Mouse (Mus musculus) ZHBTc4 (cell line): ENCODE data around the gene Cfap36.

Experiments
- DNase-seq: peaks from one replicate; pipeline ENCODE4 v3.0.0-alpha.2; 2011; ENCODE audit warnings: low read depth, low spot score

Cfap36 gene

GRCm38 (mm10) chr11:29246883-29247650 is at the start of gene Cfap36:
Gene Cfap36 (minus strand): TSS chr11:29247409.
- peak; percentile 99 for DNase-seq

DNA sequence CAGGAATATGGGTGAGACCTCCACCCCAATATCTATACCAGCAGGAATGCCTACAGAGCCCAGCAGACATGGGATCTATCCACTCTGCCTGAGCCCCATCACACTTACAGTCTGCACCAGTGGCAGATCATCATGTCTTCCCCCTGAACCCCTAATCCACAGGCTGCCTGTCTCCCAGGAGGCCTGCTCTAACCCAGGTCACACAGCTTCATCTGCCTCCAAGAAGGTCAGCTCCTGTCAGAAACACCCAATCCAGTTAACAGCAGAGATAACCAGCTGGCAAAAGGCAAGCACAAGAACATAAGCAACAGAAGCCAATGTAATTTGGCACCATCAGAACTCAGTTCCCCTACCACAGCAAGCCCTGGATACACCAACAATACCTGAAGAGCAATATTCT is 40.1 kb upstream of the Cfap36 start:
- DNase-seq = no peak

GRCm38 (mm10) chr11:29286040-29286439 is 38.8 kb upstream of the Cfap36 start:
- no peak for DNase-seq

- no peak for DNase-seq
Measured at GRCm38 (mm10) chr11:29274758-29275157, 27.5 kb upstream of the Cfap36 start.

- peak; percentile 62 for DNase-seq
Measured at GRCm38 (mm10) chr11:29267824-29268223, 20.6 kb upstream of the Cfap36 start.

GRCm38 (mm10) chr11:29254643-29255042 is 7.4 kb upstream of the Cfap36 start:
- DNase-seq = no peak

- no peak for DNase-seq
Measured at GRCm38 (mm10) chr11:29248386-29248785, 1.2 kb upstream of the Cfap36 start.

DNA sequence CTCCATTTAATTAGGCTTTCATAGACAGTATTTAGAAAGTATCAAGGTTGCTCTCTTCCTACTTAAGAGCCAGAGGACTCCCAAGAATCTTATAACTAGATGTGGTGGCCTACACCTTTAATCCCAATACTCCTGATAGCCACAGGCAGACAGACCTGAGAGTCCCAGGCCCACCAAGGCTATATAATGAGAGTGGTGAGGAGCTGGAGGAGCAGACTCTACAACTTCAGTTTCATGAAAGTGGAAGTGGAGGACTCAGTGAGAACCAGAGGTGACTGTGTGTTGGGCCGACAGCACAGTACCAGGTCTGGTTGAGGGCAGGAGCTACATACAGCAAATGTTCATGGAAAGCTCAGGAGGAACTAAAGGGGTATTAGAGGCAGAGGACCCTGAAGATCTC is 516 bp upstream of the Cfap36 start:
- no peak for DNase-seq

- no peak for DNase-seq
Measured at GRCm38 (mm10) chr11:29245988-29246387, 1.2 kb downstream of the Cfap36 start.

GRCm38 (mm10) chr11:29241961-29242360 is 5.2 kb downstream of the Cfap36 start:
- no peak for DNase-seq

GRCm38 (mm10) chr11:29239353-29239752 is 7.9 kb downstream of the Cfap36 start:
- DNase-seq = no peak

DNA sequence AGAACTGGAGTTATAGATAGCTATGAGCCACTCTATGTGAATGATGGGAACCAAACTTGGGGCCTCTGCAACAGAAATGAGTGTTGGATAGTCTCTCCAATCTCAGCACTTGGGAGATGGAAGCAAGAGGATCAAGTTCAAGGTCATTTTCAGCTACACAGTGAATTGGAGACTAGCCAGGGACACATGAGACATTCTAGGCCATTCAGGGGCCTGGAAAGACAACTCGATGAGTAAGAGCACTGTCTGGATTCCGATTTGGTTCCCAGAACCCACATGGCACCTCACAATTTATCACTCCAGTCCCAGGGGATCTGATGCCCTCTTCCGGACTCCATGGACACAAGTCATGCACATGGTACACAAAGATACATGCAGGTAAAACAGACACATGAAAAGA is 8.7 kb downstream of the Cfap36 start:
- no peak for DNase-seq

- peak; percentile 8 for DNase-seq
Measured at GRCm38 (mm10) chr11:29238047-29238446, 9.2 kb downstream of the Cfap36 start.

- no peak for DNase-seq
Measured at GRCm38 (mm10) chr11:29237364-29237763, 9.8 kb downstream of the Cfap36 start.

DNA sequence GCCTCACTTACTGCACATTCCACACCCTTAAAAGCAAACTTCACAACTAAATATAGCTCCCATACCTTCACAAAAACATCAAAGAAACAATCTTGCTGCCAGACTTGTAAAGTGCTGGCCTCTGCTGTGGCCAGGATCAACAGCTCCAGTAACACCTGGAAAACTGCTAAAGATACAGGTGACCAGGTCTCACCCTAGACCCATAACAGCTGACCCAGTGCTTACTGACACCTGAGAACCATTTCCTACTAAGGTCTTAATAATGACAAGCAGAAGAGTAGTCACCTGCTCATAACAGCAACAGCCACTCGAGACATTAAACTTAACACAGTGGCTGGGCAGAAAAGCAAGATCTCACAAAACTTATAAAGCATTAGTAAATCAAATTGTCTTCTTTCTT is 13.6 kb downstream of the Cfap36 start:
- no peak for DNase-seq

GRCm38 (mm10) chr11:29228957-29229356 is 18.3 kb downstream of the Cfap36 start:
- no peak for DNase-seq

- no peak for DNase-seq
Measured at GRCm38 (mm10) chr11:29224754-29225153, 22.5 kb downstream of the Cfap36 start.

DNA sequence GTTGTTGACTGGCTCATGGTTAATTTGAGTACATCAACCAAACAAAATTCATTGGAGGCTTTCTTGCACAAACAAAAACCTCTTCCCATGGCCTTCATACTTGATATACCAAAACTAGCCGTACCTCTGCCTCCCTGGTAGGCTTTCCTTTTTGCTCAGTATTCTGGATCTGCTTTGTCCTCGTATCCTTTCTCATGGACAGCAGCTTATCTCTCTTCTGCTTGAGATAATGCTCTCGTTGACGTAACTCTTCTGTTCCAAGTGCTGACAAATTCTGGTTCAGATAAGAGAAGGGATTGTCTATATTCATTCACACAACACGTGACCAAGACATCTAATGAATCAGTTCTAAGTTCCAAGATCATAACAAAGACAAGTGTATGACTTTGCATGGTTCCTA is 24.9 kb downstream of the Cfap36 start:
- no peak for DNase-seq

- DNase-seq = no peak
Measured at GRCm38 (mm10) chr11:29219055-29219454, 28.2 kb downstream of the Cfap36 start.

GRCm38 (mm10) chr11:29216196-29216595 is 31.0 kb downstream of the Cfap36 start:
- DNase-seq = no peak

GRCm38 (mm10) chr11:29209774-29210173 is 37.4 kb downstream of the Cfap36 start:
- no peak for DNase-seq

GRCm38 (mm10) chr11:29203653-29204052 is 43.6 kb downstream of the Cfap36 start:
- peak; percentile 24 for DNase-seq

GRCm38 (mm10) chr11:29188981-29189380 is 58.2 kb downstream of the Cfap36 start:
- DNase-seq = no peak

DNA sequence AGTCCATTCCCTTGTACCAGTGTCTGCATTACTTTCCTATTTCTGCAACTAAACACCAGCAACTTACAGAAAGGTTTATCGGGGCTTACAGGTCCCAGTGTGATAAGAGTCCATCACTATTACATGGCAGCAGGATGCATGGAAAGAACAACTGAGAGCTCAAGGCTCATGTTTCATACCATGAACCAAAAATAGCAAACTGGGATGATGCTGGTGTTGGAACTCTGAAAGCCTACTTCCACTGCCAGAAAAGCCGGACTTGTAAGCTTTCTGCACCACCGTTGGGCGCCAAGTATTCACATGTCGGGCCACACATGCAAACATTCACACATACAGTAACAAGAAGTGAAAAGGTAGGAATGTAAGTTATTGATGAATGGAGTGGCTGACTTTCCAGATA is 65.5 kb downstream of the Cfap36 start:
- DNase-seq = no peak
